Mouse (Mus musculus): ENCODE measurements around the gene Rab39. TPM values are rescaled to one million over a fixed set of nuclear protein-coding genes. Genes with fewer than 3 reads are reported as not detected.
A peak's percentile ranks its signal among the peaks of the same experiment; 100 is the strongest.

Gene Rab39
- polyA plus RNA-seq (2015; fragmentation: Nextera tagmentation; extraction: Ambion mirVana): 0.90 and 1.1 TPM in 2 replicates

DNA sequence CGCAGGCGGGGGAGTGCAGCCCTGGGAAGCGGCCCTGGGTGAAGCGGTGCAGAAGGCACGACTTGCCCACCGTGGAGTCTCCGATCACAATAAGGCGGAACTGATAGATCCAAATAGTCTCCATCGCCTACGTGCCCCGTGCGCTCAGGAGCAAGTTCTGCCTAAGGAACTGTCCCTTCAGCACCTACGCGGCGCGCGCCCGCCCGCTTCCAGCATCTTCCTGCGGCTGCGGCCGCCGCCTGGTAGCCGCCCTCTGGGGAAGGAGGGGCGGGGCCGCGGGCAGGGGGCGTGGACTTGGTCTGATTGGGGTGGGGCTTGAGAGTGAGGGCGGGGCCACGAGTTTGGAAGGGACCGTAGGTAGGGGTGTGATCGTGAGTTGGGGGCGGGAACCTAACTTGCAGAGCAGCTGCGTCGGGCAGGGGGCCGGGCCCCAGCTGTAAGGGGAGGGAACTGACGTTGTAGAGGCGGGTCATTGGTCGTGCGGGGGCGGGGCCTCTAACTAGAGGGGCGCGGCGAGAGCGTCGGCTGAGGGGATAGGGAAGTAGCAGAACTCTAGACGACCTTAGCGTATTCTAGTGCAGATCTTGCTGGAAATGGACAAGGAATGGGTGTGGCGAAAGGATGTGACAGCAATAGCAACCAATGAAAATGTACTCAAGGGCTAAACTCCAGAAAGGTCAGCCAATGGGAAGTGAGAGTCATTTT, at the start of gene Rab39:
Gene Rab39, minus strand, starts transcription at position 241 of the 705 bp plus-strand sequence.
- peak within 1 kb of the TSS; percentile 55; the same call in 1 of the 2 replicates for H3K27ac ChIP-seq (ENCODE audit: low read depth)
- H3K4me1 ChIP-seq (ENCODE audit: insufficient read depth): peaks cover 8% of the 10 kb centered on the region
- H3K4me3 ChIP-seq (ENCODE audit: low read depth, low read length): peak within 1 kb of the TSS; percentile 49
- under 1% methylated on average over 47 of the region's 49 CpGs for WGBS (ENCODE audit: insufficient replicate concordance)
- DNase-seq (peak; percentile 91), ATAC-seq (peak; percentile 89)
- H3K4me2 ChIP-seq (ENCODE audit: low read depth, low read length): peak within 1 kb of the TSS; percentile 74
- no peak within 1 kb of the TSS; the same call in 1 of the 2 replicates for H3K9ac ChIP-seq (replicated peaks)
- peaks cover 7% of the 10 kb centered on the region for H3K27me3 ChIP-seq (ENCODE audit: insufficient read depth, low read length)
- H3K36me3 ChIP-seq (replicated peaks; ENCODE audit: insufficient read depth, low read length): no peaks in the 10 kb centered on the region
- no peaks in the 10 kb centered on the region for H3K9me3 ChIP-seq (ENCODE audit: low read length)
- no peak for TF ChIP-seq CTCF (IDR thresholded peaks at IDR 0.05; ENCODE audit: low read depth)
- TF ChIP-seq EP300 (IDR thresholded peaks at IDR 0.05; ENCODE audit: low read depth): no peak

DNA sequence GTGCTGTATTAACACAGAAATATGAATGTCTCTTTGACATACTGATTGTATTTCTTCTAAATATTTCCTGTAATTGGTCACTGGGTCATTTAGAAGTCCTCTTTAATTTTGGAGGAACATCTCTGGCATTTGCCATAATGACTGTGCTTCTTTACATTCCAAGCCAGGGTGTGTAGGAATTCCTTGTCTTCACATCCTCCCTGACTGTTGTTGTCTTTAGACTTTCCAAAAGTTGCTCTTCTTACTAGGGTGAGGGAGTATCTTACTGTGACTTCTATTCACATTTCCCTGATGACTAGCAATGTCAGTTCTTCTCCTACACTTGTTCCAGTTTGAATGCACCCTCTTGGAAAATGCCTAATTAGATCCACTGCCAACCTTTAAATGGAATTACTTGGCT, 48.8 kb upstream of the Rab39 start:
- Histone ChIP-seq H3K9me3 (ENCODE audit: low read length) (no peaks in the 10 kb centered on the region), H3K4me3 (ENCODE audit: low read depth, low read length) (no peak overlapping the region), H3K4me1 (ENCODE audit: insufficient read depth) (no peaks in the 10 kb centered on the region), H3K27me3 (ENCODE audit: insufficient read depth, low read length) (peaks cover 3% of the 10 kb centered on the region; the same call in 1 of the 2 replicates), H3K36me3 (replicated peaks; ENCODE audit: insufficient read depth, low read length) (no peaks in the 10 kb centered on the region), H3K9ac (replicated peaks) (no peak overlapping the region), H3K27ac (ENCODE audit: low read depth) (no peak overlapping the region), H3K4me2 (ENCODE audit: low read depth, low read length) (no peak overlapping the region)
- TF ChIP-seq EP300 (IDR thresholded peaks at IDR 0.05; ENCODE audit: low read depth) (no peak), CTCF (IDR thresholded peaks at IDR 0.05; ENCODE audit: low read depth) (no peak)
- DNase-seq (no peak), ATAC-seq (no peak)

DNA sequence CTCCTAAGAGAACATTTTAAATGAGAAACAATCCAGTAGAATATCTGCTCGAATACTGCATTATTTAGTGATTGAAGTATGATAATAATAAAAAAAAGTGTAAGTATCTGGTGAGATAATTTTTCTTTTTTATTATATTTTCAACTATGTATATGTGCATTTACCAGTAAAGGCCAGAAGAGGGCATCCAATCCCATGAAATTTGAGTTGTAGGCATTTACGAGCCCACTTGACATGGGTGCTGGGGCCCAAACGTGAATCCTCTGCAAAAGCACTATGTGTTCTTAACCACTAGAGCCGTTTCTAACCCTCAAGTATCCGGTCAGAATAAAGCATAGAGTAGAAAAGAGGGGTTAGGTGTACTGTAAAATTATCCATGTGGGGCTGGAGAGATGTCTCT, 44.9 kb upstream of the Rab39 start:
- Histone ChIP-seq H3K36me3 (replicated peaks; ENCODE audit: insufficient read depth, low read length) (no peaks in the 10 kb centered on the region), H3K27me3 (ENCODE audit: insufficient read depth, low read length) (0 out of 2 replicates have a peak, but pooled peaks cover 3% of the 10 kb centered on the region), H3K4me2 (ENCODE audit: low read depth, low read length) (no peak overlapping the region), H3K4me1 (ENCODE audit: insufficient read depth) (no peaks in the 10 kb centered on the region), H3K27ac (ENCODE audit: low read depth) (no peak overlapping the region), H3K9ac (replicated peaks) (no peak overlapping the region), H3K4me3 (ENCODE audit: low read depth, low read length) (no peak overlapping the region), H3K9me3 (ENCODE audit: low read length) (no peaks in the 10 kb centered on the region)
- DNase-seq (no peak), ATAC-seq (no peak)
- TF ChIP-seq CTCF (IDR thresholded peaks at IDR 0.05; ENCODE audit: low read depth) (peak; percentile 44), EP300 (IDR thresholded peaks at IDR 0.05; ENCODE audit: low read depth) (no peak)
- 34% methylated on average over 5 of the region's 5 CpGs for WGBS (ENCODE audit: insufficient replicate concordance)

DNA sequence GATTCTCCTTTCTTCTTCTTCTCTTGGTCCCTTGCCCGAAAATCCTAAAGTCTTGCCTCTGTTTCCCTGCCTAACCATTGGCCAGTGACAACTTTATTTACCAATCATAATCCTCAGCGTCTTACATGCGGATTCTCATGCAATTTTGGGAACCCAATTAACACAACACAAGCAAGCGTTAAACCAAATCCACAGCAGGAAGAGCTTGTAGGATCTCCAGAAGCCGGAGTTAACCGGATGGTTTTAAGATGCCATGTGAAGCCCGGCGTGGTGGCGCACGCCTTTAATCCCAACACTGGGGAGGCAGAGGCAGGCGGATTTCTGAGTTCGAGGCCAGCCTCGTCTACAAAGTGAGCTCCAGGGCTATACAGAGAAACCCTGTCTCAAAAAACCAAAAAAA, 44.4 kb upstream of the Rab39 start:
- no peak overlapping the region for H3K9ac ChIP-seq (replicated peaks)
- 0 out of 2 replicates have a peak, but pooled peaks cover 3% of the 10 kb centered on the region for H3K27me3 ChIP-seq (ENCODE audit: insufficient read depth, low read length)
- WGBS (ENCODE audit: insufficient replicate concordance): 77% methylated on average over 13 of the region's 13 CpGs
- H3K36me3 ChIP-seq (replicated peaks; ENCODE audit: insufficient read depth, low read length): no peaks in the 10 kb centered on the region
- no peak overlapping the region for H3K27ac ChIP-seq (ENCODE audit: low read depth)
- H3K4me2 ChIP-seq (ENCODE audit: low read depth, low read length): no peak overlapping the region
- DNase-seq (no peak), ATAC-seq (no peak)
- H3K9me3 ChIP-seq (ENCODE audit: low read length): no peaks in the 10 kb centered on the region
- no peaks in the 10 kb centered on the region for H3K4me1 ChIP-seq (ENCODE audit: insufficient read depth)
- no peak overlapping the region for H3K4me3 ChIP-seq (ENCODE audit: low read depth, low read length)
- TF ChIP-seq CTCF (IDR thresholded peaks at IDR 0.05; ENCODE audit: low read depth) (no peak), EP300 (IDR thresholded peaks at IDR 0.05; ENCODE audit: low read depth) (no peak)

DNA sequence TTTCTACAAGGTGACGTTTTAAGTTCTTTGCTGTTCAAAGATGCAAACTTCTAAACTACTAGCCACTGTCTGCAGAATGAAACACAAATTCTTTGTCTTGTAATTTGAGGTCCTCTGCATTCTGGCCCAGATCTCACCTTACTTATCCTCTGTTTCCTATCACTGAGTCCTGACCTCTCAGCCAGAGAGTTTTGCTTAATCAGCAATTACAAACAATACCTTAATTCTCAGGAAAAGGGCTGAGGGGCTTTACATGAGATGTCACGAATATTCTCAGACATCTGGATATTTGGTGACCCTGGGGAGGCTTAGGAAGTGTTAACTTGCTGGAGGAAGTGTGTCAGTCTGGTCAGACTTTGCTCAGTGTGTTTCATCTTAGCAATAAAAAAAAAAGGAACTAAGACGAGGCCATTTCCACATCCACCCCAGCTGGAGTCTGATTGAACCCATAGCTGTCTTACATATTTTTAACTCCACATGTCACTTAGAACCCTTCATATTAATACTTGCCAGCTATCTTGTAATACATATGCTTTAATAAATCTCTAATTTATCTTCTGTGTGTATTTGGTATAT, 34.9 kb upstream of the Rab39 start:
- TF ChIP-seq EP300 (IDR thresholded peaks at IDR 0.05; ENCODE audit: low read depth) (no peak), CTCF (IDR thresholded peaks at IDR 0.05; ENCODE audit: low read depth) (no peak)
- H3K36me3 ChIP-seq (replicated peaks; ENCODE audit: insufficient read depth, low read length): no peaks in the 10 kb centered on the region
- no peak overlapping the region for H3K27ac ChIP-seq (ENCODE audit: low read depth)
- 31% methylated on average over 3 of the region's 3 CpGs for WGBS (ENCODE audit: insufficient replicate concordance)
- DNase-seq (no peak), ATAC-seq (no peak)
- no peak overlapping the region for H3K4me2 ChIP-seq (ENCODE audit: low read depth, low read length)
- H3K4me3 ChIP-seq (ENCODE audit: low read depth, low read length): no peak overlapping the region
- no peaks in the 10 kb centered on the region for H3K4me1 ChIP-seq (ENCODE audit: insufficient read depth)
- no peaks in the 10 kb centered on the region for H3K9me3 ChIP-seq (ENCODE audit: low read length)
- no peak overlapping the region for H3K9ac ChIP-seq (replicated peaks)
- no peaks in the 10 kb centered on the region for H3K27me3 ChIP-seq (ENCODE audit: insufficient read depth, low read length)

DNA sequence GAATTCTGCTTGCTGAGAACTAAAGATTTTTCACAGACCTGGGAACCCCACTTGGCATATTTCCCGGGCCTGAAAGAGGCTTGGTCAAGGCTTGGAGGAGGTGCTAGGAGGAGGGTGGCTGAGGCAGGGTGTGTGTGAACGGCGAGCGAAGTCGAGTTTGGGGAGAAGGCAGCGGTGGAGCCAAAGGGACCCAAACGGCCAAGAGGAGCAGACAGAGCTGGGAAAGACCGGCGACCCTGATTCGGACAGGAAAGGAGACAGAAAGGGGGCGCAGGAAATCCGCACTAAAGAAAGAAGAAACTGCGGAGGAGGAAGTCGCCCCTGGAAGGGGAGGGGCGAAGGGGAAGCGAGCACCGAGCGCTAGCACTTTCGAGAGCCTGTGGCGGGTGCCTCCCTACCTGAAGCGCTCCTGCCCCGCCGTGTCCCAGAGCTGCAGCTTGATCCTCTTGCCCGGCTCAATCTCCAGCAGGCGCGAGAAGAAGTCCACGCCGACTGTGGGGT, 491 bp downstream of the Rab39 start:
- TF ChIP-seq CTCF (IDR thresholded peaks at IDR 0.05; ENCODE audit: low read depth) (no peak), EP300 (IDR thresholded peaks at IDR 0.05; ENCODE audit: low read depth) (no peak)
- under 1% methylated on average over 27 of the region's 28 CpGs for WGBS (ENCODE audit: insufficient replicate concordance)
- H3K4me2 ChIP-seq (ENCODE audit: low read depth, low read length): peak overlapping the region; percentile 74
- no peaks in the 10 kb centered on the region for H3K9me3 ChIP-seq (ENCODE audit: low read length)
- no peaks in the 10 kb centered on the region for H3K36me3 ChIP-seq (replicated peaks; ENCODE audit: insufficient read depth, low read length)
- H3K4me1 ChIP-seq (ENCODE audit: insufficient read depth): peaks cover 8% of the 10 kb centered on the region
- DNase-seq (no peak), ATAC-seq (peak; percentile 45)
- H3K4me3 ChIP-seq (ENCODE audit: low read depth, low read length): peak overlapping the region; percentile 49
- H3K9ac ChIP-seq (replicated peaks): no peak overlapping the region; the same call in 1 of the 2 replicates
- peaks cover 7% of the 10 kb centered on the region for H3K27me3 ChIP-seq (ENCODE audit: insufficient read depth, low read length)
- peak overlapping the region; percentile 55; the same call in 1 of the 2 replicates for H3K27ac ChIP-seq (ENCODE audit: low read depth)

All from liver, postnatal 0 days (tissue).